Mouse (Mus musculus) heart, embryonic 13.5 days (tissue): ENCODE data around the gene Ncoa4. TPM values are rescaled to one million over a fixed set of nuclear protein-coding genes. Genes with fewer than 3 reads are reported as not detected.

Source experiments
- ATAC-seq: fragments of 200-750 bp; cut with Nextera tagmentation; 2 replicates; pipeline ENCODE4 v1.8.0; 2017; ENCODE audit warnings: moderate TSS enrichment; ENCODE audit not compliant: insufficient number of reproducible peaks, low FRiP score, low TSS enrichment; ENCODE audit errors: extremely low read depth
- H3K27ac ChIP-seq: fragments of 300-500 bp; sonication (generic); replicated peaks from 2 replicates; pipeline ENCODE4 v1.5.1; 2015; ENCODE audit warnings: moderate library complexity, mild to moderate bottlenecking, inconsistent platforms
- H3K27me3 ChIP-seq: fragments of 300-500 bp; sonication (generic); replicated peaks from 2 replicates; pipeline ENCODE4 v1.6.1; 2015; ENCODE audit warnings: mild to moderate bottlenecking, inconsistent platforms
- H3K36me3 ChIP-seq: fragments of 300-500 bp; sonication (generic); 2 replicates; pipeline ENCODE4 v1.6.1; 2015; ENCODE audit warnings: mild to moderate bottlenecking, inconsistent platforms
- H3K4me1 ChIP-seq: fragments of 300-500 bp; sonication (generic); 2 replicates; pipeline ENCODE4 v1.6.1; 2015; ENCODE audit warnings: inconsistent platforms
- H3K4me2 ChIP-seq: fragments of 300-500 bp; sonication (generic); 2 replicates; pipeline ENCODE4 v1.6.1; 2015; ENCODE audit warnings: inconsistent platforms, mild to moderate bottlenecking, moderate library complexity
- H3K4me3 ChIP-seq: fragments of 300-500 bp; sonication (generic); 2 replicates; pipeline ENCODE4 v1.5.1; 2015; ENCODE audit warnings: moderate library complexity, mild to moderate bottlenecking, inconsistent platforms
- H3K9ac ChIP-seq: fragments of 300-500 bp; sonication (generic); 2 replicates; pipeline ENCODE4 v1.6.1; 2015; ENCODE audit warnings: inconsistent platforms, mild to moderate bottlenecking, moderate library complexity
- H3K9me3 ChIP-seq: fragments of 300-500 bp; sonication (generic); 2 replicates; pipeline ENCODE4 v1.6.1; 2016; ENCODE audit warnings: inconsistent platforms
- WGBS: fragments of 180-500 bp; shearing (Covaris S2); methylation state at CpG from one replicate; pipeline ENCODE4 v1.1.7; 2015; ENCODE audit warnings: mixed read lengths; 5-methylcytosine and 5-hydroxymethylcytosine counted together
- polyA plus RNA-seq: library from polyadenylated mRNA; unstranded; fragments of >200 nt; fragmentation: Nextera tagmentation; extraction: Ambion mirVana; gene quantifications from 2 replicates; pipeline ENCODE4 v1.2.1, GENCODE M21; 2015

Gene Ncoa4
- polyA plus RNA-seq, 1 experiment from 2014 or later = 141 TPM

- Histone ChIP-seq H3K27ac (no peak overlapping the region), H3K9ac (no peak overlapping the region)
Observed at GRCm38 (mm10) chr14:32226601-32227000, 66.9 kb downstream of the Ncoa4 start.

GRCm38 (mm10) chr14:32228996-32229395, 69.3 kb downstream of the Ncoa4 start:
- H3K9me3 ChIP-seq = no peaks in the 10 kb centered on the region
- no peak overlapping the region for H3K4me3 ChIP-seq
- H3K4me1 ChIP-seq = peaks cover 11% of the 10 kb centered on the region
- 0% methylated on average over 2 of the region's 2 CpGs for WGBS
- H3K9ac ChIP-seq = no peak overlapping the region
- no peak overlapping the region for H3K27ac ChIP-seq
- no peak for ATAC-seq
- no peak overlapping the region for H3K4me2 ChIP-seq
- peaks cover 14% of the 10 kb centered on the region for H3K36me3 ChIP-seq
- no peaks in the 10 kb centered on the region for H3K27me3 ChIP-seq

More at GRCm38 (mm10) chr14:32226601-32227000, 66.9 kb downstream of the Ncoa4 start:
- H3K27me3 ChIP-seq = no peaks in the 10 kb centered on the region
- no peaks in the 10 kb centered on the region for H3K9me3 ChIP-seq
- no peak for ATAC-seq
- peaks cover 11% of the 10 kb centered on the region for H3K4me1 ChIP-seq
- no peak overlapping the region for H3K4me3 ChIP-seq
- peaks cover 13% of the 10 kb centered on the region for H3K36me3 ChIP-seq
- no peak overlapping the region for H3K4me2 ChIP-seq

Other genes with a start within 250 kb of the Ncoa4 start
- 0.23 and 0.24 TPM in 2 replicates for gene Galnt15, start 130.9 kb upstream of the Ncoa4 start, polyA plus RNA-seq
- gene Oxnad1, start 74.5 kb upstream of the Ncoa4 start, polyA plus RNA-seq = 31.9 and 38.8 TPM in 2 replicates
- 76.6 and 96.8 TPM in 2 replicates for gene Dph3, start 74.1 kb upstream of the Ncoa4 start, polyA plus RNA-seq
- gene Msmb, start 17.8 kb upstream of the Ncoa4 start, polyA plus RNA-seq = not detected in 2 replicates
- gene Timm23, start 42.0 kb downstream of the Ncoa4 start, polyA plus RNA-seq = 289 and 312 TPM in 2 replicates
- gene Parg, start 42.1 kb downstream of the Ncoa4 start, polyA plus RNA-seq = 22.3 and 22.8 TPM in 2 replicates
- gene Ogdhl, start 162.2 kb downstream of the Ncoa4 start, polyA plus RNA-seq = 14.6 and 16.1 TPM in 2 replicates
- gene 1700024G13Rik, start 228.5 kb downstream of the Ncoa4 start, polyA plus RNA-seq = not detected in 2 replicates